Mouse (Mus musculus) telencephalon, adult 2 months (tissue): Measurements from ENCODE around the gene Ddias.
"Not testable (repeated sequence)": the region's sequence is repeated elsewhere in the genome, so short reads cannot be mapped to it uniquely, and the experiment has no call there.

ENCODE experiments used
- DNase-seq: peaks from one replicate; pipeline ENCODE4 v3.0.0-alpha.2; 2011; ENCODE audit warnings: low read depth, low spot score

The Ddias gene

DNA sequence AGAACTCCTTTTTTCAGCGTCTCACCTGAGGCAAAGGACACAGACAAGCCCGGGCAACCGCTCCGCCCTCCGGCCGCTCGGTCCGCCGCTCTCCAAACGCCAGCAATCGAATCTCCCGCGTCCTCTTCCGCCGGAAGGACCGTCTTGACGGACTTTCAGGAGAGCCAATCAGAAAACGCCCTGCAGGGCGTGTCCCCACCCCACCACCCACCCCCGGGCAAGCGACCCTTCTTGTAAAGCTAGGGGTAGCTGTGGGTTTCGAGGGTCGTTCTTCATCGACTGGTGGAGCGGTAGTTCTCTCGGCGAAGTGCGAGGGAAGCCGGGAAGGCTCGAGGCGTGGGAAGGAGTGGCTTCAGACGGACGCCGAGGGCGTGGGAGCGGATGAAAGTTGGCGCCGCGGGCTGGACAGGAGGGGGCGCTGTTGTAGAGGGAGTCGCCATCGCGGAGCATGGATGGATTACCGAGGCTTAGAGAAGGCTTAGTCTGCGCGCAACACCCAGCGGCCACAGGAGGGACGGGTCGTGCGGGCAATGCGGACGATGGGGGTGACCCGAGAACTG is at the start of gene Ddias, which contains the start of gene Prcp:
Ddias (minus strand) TSS at position 132 of the 560 bp plus-strand sequence.
Prcp (plus strand) TSS at position 355 of the 560 bp plus-strand sequence.
- DNase-seq, result peak; percentile 88

DNA sequence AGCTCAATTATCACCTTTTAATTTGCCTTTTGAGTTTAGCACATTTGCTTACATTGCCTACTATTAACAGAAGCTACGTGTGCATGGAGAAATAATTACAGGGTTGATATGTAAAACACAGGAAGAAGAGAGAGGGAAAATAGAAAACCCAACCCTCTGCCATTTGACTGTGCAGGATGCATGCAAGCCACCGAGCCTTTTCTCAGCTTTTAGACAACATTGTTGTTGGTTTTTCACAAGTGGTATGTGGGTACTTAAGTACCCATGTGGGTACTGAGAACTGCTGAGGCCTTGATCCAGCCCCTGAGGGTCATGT is 46.8 kb upstream of the Ddias start:
- no peak for DNase-seq

DNA sequence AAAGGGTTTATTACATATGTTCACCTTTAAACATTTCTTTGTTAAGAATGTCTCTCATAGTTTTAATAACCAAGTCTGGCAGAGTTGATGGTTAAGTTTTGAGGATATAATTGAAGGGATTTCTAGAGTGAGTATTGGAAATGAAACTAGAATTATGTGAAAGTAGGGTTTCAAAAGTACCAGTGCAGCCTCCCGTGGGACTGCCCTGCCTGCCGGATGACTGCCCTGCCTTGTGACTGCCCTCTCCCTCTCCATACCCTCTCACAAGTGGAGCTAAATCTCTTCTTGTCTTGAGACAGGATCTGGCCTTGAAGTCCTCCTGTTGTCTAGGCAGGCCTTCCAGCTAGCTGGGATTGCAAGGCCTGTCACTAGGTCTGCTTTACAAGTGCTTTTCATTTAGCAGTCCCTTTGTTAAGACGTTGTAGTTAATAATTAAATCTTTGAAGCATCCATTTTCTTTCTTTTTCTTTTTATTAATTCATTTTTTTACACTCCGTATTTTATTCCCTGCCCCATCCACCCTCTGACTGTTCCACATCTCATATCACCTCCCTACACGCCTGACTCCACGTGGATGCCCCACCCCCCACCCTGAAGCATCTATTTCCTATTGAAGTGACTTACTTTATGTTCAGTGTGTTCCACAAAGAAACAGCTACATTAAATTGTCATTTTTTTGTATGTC is 46.3 kb upstream of the Ddias start:
- no peak for DNase-seq

DNA sequence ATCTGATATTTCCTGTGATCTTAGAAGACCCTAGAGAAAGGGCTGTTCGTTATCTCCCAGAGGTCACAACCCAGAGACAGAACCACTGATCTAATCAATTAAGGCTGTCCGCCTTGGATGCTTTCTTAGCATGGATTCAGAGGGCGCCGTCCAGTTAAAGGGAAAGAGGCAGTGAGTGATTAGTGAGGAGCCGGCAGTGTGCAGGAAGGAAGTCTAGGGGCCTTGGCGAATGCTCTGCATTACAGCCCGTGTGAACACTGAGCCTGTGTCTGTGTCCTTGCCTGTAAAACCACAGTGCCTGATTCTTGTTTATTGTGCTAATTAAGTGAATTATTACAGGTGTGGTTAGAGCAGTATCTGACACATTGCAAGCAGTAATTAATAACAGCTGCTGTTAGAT is 30.2 kb upstream of the Ddias start:
- not testable (repeated sequence) for DNase-seq

DNA sequence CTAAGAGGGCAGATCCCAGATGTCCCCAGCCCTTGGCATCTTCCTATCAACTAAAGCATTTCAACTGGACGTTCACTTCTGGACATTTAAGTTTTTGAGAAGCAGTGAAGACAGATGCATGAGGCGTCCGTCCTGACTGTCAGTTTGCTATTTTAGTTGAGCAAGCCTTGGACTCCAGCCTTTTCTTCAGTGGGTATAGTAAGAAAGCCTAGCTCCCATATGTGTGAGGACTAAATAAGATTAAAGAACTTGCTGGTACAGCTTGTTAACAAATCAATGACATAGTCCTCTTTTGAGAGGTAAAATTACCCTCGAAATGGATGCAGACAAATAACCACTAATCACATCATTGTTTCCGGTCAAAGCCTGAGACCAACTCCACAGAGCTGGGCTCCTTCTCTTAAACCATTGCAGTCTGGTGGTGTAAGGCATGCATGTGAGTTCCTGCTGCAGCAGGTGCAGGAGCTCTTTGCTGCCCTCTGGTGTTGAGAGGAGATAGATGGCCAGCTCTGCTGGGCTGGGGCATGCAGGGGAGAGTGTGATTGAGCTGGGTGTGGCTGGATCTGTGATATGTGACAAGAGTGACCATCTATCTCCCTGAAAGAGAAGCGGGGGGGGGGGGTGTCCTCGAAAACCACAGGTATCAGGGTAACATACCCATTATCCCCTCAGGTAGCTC is 29.5 kb upstream of the Ddias start:
- peak; percentile 39 for DNase-seq

DNA sequence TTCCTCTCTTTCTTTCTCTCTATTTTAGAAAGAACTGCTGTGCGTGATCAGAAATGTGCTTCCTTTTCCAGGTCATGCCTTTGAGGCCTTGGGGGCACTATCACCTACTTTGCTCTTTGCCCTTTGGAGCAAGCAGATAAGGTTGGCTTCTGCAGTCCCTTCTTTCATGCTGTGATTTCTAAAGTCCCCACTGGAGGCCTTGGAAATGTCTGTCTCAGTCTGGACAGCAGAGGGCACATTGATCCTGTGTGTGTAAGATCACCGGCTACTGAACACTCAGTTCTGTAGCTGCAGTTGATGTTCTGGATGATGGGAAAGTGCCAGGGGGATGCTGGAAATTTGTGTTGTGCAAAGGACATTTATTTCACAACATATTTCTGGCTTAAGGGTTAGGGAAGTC is 23.0 kb upstream of the Ddias start:
- DNase-seq, result no peak

DNA sequence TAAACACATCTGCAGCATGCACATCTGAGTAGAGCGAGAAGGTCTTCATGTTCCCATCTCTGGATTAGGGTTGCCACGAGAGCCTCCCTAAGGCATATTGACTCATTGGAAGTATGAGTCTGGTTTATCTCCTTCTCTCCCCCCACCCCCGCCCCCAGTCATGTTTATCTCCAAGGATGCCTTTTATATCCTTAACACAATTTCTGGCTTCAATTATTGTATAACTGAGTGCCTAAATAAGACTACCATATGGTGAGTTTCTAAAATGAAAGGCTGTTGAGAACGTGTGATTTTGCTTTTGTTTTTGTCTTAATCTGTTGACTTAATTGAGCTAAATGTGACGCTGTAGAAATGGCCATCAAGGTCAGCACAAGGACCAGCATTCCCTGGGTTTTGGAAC is 22.0 kb upstream of the Ddias start:
- DNase-seq, result peak; percentile 55

DNA sequence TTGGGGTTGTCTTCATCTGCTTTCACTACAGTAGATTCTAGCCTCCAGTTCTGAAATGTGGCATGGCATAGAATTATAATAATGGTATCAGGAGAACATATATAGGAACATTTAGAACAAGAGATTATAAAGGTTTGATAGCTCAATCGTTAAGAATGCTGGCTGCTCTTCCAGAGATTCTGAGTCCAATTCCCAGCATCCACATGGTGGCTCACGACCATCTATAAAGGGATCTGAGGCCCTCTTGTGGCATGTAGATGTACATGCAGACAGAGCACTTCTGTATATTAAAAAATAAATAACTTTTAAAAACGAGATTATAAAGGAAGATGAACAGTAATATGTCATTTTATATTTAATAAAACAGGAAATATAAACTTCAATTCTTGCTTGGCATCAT is 19.4 kb upstream of the Ddias start:
- DNase-seq, result no peak

DNA sequence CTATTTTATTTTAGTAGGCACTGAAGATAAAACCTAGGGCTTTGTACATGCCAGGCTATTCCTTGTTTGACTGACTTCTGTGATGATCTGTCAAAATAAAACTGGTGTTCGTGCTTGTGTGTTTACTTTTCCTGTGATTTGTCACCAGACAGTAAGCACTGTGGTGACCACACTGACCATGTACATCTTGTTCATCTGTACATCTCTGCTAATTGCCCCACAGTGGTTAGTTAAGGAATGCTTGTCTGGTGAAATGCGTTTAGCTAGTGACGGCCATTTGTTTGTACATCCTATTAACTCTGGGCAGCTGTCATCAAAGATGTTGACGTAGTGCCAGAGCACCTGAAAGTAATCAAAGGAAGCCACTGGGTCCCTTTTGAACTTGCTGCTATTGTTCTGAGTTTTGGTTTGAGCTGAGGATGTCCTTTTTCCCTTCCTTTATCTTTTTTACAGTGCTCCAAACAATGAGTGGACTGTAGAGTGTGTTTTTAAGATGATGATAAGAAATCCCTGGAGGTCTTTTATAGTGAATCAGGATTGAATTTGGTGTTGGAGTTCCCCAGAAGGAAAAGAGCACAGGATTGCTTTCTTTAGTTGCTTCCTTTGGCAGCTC is 16.7 kb upstream of the Ddias start:
- DNase-seq, result no peak

DNA sequence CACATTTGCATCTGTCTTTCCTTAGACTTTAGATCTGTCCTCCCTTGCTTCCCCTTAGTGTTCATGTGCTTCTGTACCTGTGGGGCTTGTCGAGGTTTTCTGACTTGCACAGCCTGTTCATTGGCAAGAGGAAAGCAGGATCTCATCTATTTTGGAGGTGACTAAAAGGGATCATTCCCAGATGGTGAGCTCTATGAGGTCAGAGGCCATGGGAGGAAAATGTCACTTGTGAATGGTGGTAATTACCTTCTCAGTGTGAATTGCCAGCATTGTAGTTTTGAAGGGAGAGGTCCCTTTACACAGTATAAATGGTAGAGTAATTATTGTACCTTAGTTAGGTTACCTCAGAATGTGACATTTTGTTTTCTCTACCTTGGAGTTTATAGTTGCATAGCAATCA is 16.2 kb upstream of the Ddias start:
- no peak for DNase-seq

DNA sequence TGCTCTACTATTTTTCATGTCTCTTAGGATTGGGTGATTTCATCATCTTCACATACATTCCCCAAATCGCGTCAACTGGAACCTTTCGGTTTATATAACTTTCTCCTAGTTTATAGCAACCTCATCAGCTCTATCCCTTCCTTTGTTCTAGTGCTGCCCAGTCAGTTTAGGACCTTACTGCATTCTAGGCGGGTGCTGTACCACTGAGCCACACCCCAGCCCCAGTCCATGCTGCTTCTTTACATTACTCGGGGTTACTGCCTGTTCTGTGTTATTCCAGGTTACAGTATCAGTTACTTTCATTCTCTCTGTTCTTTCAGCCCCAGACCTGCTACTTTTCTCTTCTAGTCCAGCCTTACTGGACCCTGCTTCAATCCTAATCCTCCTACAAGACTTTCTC is 13.2 kb upstream of the Ddias start:
- no peak for DNase-seq

DNA sequence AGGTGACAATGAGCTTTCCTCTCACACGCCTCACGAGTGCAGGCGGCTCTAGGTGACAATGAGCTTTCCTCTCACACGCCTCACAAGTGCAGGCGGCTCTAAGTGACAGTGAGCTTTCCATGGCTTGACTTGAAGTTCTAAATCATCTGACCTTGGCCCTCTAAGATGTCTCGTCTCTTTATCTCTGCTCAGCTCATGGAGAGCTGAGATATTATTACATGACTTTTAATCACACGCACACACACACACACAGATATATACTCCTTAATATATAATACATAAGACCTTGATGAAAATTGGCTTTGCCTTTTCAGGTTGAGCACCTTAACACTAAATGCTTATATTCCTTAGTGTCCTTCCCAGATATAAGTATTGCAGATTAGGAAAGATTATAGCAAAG is 12.8 kb upstream of the Ddias start:
- no peak for DNase-seq

DNA sequence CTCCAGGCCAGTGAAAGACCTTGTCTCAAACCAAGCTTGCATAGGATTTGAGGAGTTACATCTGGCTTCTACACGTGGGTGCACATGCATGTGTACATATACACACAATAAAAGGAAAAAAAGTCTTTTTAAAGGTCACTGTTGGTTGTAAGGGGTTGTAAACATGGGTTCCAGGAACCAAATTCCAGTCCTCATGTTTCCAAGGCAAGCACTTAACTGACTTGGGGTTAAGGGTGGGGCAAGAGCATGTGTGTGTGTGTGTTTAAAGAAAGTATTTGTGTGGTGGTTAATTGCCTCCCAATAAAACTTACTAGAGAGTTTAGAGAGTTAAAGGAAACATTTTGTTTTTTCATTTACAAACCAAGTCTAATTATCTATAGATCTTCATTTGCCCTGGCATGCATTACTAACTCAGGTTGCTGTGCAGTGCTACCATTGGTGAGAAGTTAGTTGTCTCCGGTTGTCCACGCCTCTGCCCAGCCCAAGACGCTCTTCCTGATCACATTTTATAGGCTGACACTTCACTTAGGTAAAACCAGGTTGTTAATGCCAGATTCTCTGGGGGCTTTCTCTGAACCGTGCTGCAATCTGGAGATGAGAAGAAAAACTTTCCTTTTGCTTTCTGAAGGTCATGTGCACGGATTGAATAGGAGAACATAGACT is 11.1 kb upstream of the Ddias start:
- DNase-seq, result no peak

DNA sequence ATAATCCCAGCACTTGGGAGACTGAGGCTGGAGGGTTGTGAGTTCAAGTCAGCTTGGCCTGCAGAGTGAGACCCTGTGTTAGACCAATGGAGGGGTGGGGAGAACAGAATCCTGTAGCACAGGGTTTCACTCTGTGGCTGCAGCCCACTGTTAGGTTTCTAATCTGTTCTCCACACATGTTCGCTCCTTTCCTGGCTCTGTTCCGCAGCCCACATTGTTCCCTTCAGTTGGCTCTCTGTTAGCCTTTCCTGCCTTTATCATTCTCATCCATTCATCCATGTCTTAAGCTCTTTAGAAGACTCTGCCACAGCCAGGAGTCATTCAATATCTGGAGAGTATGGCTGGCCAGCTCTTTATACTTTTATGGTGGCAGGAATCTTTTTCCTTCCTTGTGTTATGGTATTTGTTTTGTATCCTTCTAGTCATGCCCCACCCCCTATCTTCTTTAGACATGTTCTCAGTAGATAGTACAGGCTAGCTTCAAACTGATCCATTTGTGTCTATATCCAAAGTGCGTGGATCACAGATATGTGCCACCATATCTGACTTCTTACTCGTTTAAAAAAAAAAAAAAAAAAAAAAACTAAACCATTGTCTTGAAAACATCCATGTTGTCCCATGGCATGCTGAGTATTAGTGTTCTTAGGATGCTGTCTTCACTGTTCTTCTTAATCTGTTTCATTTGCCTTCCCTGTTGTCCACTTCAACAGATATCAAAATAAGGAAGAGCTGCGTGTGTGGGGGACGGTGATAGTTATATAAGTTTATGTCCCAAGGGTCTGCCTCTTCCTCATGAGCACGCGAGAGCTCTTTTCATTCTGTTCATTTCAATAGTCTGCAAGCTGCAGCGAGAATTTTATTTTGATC is 10.0 kb upstream of the Ddias start:
- no peak for DNase-seq

DNA sequence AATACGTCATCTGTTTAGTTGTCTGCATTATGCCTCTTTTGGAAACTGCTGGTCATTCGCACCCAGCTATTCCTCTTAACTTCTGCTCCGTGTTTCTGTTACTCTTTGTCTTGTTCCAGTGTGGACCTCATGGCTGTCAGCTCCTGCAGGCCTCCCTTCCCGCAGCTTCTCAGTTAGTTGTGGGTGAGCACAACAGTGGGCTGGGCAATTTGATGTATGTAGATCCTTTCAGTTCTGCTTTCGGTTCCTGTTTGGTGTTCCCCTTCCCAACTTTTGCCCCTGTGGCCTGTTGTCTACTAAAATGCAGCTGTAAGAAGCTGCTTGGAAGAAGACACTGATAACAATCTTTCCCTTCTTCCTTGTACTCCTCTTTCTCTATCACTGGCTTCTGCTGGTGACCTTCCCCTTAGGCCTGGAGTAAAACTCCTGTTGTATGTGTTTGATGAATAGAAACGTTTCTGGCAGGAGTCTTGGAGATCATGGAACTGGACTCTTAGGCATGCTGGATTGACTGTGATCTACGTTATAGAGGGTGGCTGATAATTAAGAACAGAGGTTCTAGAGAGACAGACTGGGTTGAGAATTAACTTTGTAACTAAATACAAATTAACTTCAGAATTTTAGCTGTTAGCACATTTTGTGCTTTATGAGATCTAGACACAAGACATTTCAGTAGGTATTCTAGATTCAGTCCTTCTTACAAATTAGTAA is 4.7 kb upstream of the Ddias start:
- no peak for DNase-seq

DNA sequence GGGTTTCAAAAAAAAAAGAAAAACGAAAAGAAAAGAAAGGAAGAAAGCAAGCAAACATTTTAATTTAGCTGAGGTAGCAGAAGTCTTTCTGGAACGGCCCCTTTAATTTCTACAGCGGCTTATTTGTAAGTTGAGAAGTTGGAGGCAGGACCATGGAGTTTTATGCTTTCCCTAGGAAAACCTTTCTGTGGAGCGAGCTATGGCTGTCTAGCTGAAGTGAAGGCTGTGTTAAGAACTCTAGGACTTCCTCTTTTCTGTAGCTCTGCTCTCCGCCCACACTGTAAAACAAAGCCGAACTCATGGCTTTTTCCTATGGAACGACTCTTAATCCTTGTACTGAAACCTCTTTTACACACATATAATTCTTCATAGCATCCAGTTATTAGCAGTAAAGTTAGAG is 2.5 kb upstream of the Ddias start:
- no peak for DNase-seq

DNA sequence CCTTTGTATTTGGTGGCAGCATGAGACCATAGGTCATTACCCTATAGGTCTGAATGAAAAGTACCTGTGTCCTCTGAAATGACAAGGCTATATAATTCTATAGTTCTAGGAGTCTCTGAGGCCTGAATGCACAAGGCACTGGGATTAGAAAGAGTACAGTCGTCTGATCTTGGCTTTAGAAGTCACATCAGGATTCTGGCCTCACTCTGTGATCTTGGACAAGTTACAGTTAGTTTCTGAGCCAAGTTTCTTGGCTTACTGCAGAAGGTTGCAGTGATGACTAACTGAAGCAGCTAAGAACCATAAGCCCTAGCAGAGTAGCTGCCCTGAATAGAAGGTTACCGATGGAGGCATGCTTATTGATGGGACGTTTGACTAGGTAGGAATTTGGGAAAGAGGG is 2.0 kb upstream of the Ddias start:
- no peak for DNase-seq

DNA sequence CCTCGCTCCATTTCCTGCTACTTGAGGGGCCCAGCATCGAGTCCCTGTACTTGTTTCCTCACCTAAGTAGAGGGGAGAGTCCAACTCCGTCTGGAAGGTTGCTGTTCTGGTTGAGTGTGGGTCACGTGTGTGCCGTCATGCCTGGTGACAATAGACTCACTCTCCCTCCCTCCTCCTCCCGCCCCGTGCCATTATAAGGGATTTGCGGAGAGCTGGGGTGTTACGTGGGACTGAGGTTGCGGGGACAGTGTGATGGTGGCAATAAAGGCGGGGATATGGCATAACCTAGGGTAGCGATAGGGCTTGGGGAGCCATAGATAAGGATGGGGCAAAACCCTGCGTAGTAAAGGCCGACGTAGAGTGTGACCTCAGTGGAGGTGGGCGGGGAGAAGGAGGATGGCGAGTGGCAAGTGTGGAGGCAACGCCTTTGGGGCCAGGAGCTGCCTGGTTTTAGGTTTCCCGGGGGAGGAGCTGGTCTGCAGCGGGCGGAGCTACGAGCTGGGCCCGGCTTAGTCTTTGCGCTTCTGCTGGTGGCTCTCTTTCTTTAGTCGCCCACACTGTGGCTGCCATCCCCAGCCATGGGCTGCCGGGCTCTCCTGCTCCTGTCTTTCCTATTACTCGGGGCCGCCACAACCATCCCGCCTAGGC is 838 bp upstream of the Ddias start:
- peak; percentile 93 for DNase-seq

DNA sequence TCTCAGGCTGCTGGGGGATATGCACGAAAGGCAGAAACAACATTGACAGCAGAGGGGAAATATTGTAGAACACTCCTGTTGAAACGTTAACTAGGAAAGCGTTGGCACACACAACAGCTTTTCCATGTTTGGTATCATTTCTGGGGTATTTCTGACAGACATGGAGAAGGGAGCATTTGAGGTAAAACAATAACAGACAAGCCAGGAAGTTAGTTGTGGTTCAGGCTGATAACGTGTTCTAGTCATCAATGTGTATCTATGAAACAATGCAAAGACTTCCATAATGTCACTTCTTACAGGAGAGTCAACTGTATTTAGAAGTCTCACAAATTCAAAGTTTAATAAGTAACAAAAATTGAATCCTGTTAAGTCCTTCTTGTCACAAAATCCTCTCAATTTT is 2.5 kb downstream of the Ddias start:
- DNase-seq, result no peak

DNA sequence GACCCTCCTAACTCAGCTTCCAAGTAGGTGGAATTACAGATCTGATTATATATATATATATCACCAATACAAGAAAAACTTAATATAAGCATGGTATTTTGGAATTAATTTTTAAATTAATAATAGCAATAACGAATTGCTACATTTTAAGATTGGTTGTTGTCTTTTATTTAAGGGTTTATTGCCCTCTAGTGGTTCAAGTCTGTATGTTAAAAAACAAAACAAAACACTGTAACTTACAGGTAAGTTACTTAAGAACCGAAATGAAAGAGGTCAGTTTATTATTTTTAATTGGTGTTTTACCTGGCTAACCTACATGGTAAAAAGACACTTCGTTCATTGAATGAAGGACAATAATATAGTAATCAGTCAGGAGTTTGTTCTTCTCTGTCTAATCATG is 3.9 kb downstream of the Ddias start:
- no peak for DNase-seq
